Mouse (Mus musculus) left cerebral cortex, adult 8-10 months (tissue): ENCODE measurements around the gene Polr1b. TPM values are rescaled to one million over a fixed set of nuclear protein-coding genes. Genes with fewer than 3 reads are reported as not detected.

Experiments used
- total RNA-seq, 4 experiments: library from RNA; stranded (reverse); gene quantifications; 2 replicates each; pipeline ENCODE4 v1.2.4; 2022

The Polr1b gene
- total RNA-seq, 4 experiments from 2014 or later: 19.8 to 25.0 (median 21.5) TPM

Other genes starting within 250 kb of the Polr1b start
- 1 to 10 TPM; 1.7 to 3.0 (median 2.5) TPM for gene Fbln7, start 238.0 kb upstream of the Polr1b start, total RNA-seq
- 1 to 10 TPM; 3.9 to 7.5 (median 6.1) TPM for gene Zc3h8, start 156.9 kb upstream of the Polr1b start, total RNA-seq
- gene Zc3h6, start 133.6 kb upstream of the Polr1b start, total RNA-seq: 10 to 100 TPM; 18.4 to 22.0 (median 19.5) TPM
- gene Gm10762, start 133.3 kb upstream of the Polr1b start, total RNA-seq: 1 to 10 TPM; 3.3 to 5.3 (median 4.6) TPM
- gene Vinac1, start 52.8 kb upstream of the Polr1b start, total RNA-seq: under 1 TPM; 0.21 to 0.36 (median 0.22) TPM
- gene Ttl, start 35.1 kb upstream of the Polr1b start, total RNA-seq: 10 to 100 TPM; 61.6 to 69.8 (median 63.3) TPM
- gene Chchd5, start 28.7 kb downstream of the Polr1b start, total RNA-seq: 10 to 100 TPM; 11.2 to 13.0 (median 12.0) TPM
- gene Slc20a1, start 97.8 kb downstream of the Polr1b start, total RNA-seq: 100 to 1,000 TPM; 136 to 167 (median 155) TPM
- gene Ckap2l, start 196.2 kb downstream of the Polr1b start, total RNA-seq: under 1 TPM; 0.63 to 0.78 (median 0.76) TPM
- gene Il1a, start 209.0 kb downstream of the Polr1b start, total RNA-seq: 1 to 10 TPM in 2 of 4 experiments, under 1 TPM in 2; 0.70 to 1.0 (median 0.87) TPM